Mouse (Mus musculus): ENCODE measurements around the gene Trim38. TPM values are rescaled to one million over a fixed set of nuclear protein-coding genes. Genes with fewer than 3 reads are reported as not detected.
"Not testable (repeated sequence)": the region's sequence is repeated elsewhere in the genome, so short reads cannot be mapped to it uniquely, and the experiment has no call there.

Gene Trim38
- polyA plus RNA-seq, 1 experiment = 0.05 TPM

DNA sequence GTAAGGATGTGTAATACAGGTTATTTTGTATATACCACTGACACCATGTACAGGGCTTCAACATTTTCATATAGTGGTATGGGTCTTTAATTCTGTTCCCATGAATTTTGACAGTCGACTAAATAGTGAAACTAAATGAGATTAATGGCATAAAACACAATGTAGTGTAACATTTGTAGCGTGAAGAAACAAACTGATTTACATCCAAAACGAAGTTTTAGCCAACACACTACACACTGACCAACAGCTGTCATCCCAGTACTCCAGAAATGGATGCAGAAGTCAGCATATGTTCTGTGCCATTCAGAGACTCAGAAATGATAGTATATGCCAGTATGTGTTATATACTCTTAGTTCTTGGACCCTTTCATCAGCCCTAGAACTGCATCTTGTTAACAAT is 11.8 kb upstream of the Trim38 start:
- Histone ChIP-seq H3K4me1 (ENCODE audit: control insufficient read depth, insufficient read depth, low read length) (peaks cover 8% of the 10 kb centered on the region; the same call in 1 of the 2 replicates), H3K36me3 (ENCODE audit: control insufficient read depth, insufficient read depth, low read length) (no peaks in the 10 kb centered on the region), H3K27me3 (replicated peaks; ENCODE audit: control insufficient read depth, insufficient read depth, low read length) (no peaks in the 10 kb centered on the region), H3K27ac (ENCODE audit: insufficient read depth, low read depth, low read length) (no peak overlapping the region), H3K4me3 (ENCODE audit: insufficient read depth, low read depth, low read length) (no peak overlapping the region)
- DNase-seq = no peak
- 38% methylated on average over 3 of the region's 3 CpGs for WGBS
- no peak for TF ChIP-seq CTCF (conservative IDR thresholded peaks at IDR 0.05; ENCODE audit: insufficient read depth, insufficient read length, low read depth, low read length)

DNA sequence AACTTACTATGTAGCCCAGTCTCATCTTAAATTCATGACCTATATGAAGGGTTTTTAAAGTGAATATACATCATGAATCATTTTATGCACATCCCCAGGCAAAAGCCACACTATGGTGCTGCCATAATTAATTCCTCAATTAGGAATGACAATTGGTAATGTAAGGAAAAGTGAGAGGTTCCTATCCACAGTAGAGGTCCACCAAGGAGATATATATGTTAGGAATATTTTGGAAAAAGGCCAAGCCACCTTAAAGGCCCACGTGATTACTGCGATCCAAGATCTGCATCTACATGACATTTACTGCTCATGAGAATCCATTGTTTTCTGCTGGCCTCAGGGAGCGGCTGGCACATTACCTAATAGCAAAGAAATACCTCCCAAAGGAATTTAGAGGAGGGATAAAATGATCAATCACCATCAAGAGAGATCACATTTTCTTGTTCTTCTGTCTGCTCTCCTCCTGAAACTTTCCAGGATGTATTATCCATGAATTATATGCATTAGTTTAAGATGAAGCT is 10.4 kb upstream of the Trim38 start:
- peaks cover 12% of the 10 kb centered on the region; the same call in 1 of the 2 replicates for H3K4me1 ChIP-seq (ENCODE audit: control insufficient read depth, insufficient read depth, low read length)
- DNase-seq = no peak
- no peak overlapping the region for H3K4me3 ChIP-seq (ENCODE audit: insufficient read depth, low read depth, low read length)
- 79% methylated on average over 3 of the region's 3 CpGs for WGBS
- H3K27ac ChIP-seq (ENCODE audit: insufficient read depth, low read depth, low read length) = no peak overlapping the region
- H3K36me3 ChIP-seq (ENCODE audit: control insufficient read depth, insufficient read depth, low read length) = no peaks in the 10 kb centered on the region
- TF ChIP-seq POLR2A (IDR thresholded peaks at IDR 0.05; ENCODE audit: low read depth, low read length) (no peak), CTCF (conservative IDR thresholded peaks at IDR 0.05; ENCODE audit: insufficient read depth, insufficient read length, low read depth, low read length) (no peak)
- H3K27me3 ChIP-seq (replicated peaks; ENCODE audit: control insufficient read depth, insufficient read depth, low read length) = no peaks in the 10 kb centered on the region

DNA sequence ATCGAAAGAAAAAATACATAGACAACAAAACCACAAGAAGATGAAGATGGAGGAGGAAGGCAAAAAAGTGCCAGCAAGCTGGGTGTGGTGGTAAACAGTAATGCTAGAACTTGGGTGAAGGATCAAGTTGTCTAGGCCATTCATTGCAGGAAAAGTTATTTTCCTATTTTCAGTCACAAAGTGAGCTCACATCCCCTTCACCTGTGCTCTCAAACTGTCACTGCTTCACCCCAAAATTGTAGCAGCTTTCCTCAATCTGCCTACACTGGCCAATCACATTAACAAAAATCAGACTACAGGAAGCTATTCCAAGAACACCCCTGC is 9.8 kb upstream of the Trim38 start:
- Histone ChIP-seq H3K4me3 (ENCODE audit: insufficient read depth, low read depth, low read length) (no peak overlapping the region), H3K4me1 (ENCODE audit: control insufficient read depth, insufficient read depth, low read length) (peaks cover 12% of the 10 kb centered on the region; the same call in 1 of the 2 replicates), H3K36me3 (ENCODE audit: control insufficient read depth, insufficient read depth, low read length) (no peaks in the 10 kb centered on the region), H3K27ac (ENCODE audit: insufficient read depth, low read depth, low read length) (no peak overlapping the region), H3K27me3 (replicated peaks; ENCODE audit: control insufficient read depth, insufficient read depth, low read length) (no peaks in the 10 kb centered on the region)
- TF ChIP-seq POLR2A (IDR thresholded peaks at IDR 0.05; ENCODE audit: low read depth, low read length) (no peak), CTCF (conservative IDR thresholded peaks at IDR 0.05; ENCODE audit: insufficient read depth, insufficient read length, low read depth, low read length) (no peak)
- no peak for DNase-seq
- 65% methylated on average over 1 of the region's 1 CpGs for WGBS

DNA sequence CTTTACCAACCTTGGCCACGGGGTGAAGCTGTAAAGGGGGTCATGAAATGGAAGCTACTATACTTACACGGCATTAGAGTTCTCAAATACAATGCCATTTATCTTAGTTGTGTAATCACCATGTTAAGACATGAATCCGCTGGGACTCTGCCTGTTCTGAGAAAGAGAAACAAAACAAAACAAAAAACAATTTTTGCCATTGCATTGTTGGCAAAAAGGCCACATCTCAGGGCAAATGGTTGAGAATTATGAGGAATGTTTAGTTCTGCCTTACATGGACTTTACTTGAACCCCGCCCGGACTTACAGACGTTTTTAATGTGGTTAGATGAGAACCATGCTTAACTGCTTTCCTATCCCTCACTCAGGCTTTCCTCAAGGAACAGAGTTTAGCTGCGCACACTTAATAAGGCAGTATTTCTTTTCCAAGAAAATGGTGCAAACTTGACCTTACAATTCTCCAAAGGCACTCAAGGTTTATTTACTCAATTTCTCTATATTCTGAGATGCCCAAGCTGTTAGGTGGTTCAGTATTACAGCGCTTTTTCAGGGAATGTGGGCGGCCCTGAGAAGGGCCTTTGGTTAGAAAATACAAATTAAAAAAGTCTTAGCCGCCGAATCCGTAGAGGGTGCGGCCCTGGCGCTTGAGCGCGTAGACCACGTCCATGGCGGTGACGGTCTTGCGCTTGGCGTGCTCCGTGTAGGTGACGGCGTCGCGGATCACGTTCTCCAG is 9.3 kb upstream of the Trim38 start:
- H3K4me1 ChIP-seq (ENCODE audit: control insufficient read depth, insufficient read depth, low read length) = peaks cover 12% of the 10 kb centered on the region; the same call in 1 of the 2 replicates
- no peak overlapping the region; the same call in 1 of the 2 replicates for H3K27ac ChIP-seq (ENCODE audit: insufficient read depth, low read depth, low read length)
- 4% methylated on average over 25 of the region's 27 CpGs for WGBS
- TF ChIP-seq CTCF (conservative IDR thresholded peaks at IDR 0.05; ENCODE audit: insufficient read depth, insufficient read length, low read depth, low read length) = no peak
- no peak for TF ChIP-seq POLR2A (IDR thresholded peaks at IDR 0.05; ENCODE audit: low read depth, low read length)
- no peaks in the 10 kb centered on the region for H3K27me3 ChIP-seq (replicated peaks; ENCODE audit: control insufficient read depth, insufficient read depth, low read length)
- H3K4me3 ChIP-seq (ENCODE audit: insufficient read depth, low read depth, low read length) = peak overlapping the region; percentile 71
- no peaks in the 10 kb centered on the region for H3K36me3 ChIP-seq (ENCODE audit: control insufficient read depth, insufficient read depth, low read length)
- no peak for DNase-seq

DNA sequence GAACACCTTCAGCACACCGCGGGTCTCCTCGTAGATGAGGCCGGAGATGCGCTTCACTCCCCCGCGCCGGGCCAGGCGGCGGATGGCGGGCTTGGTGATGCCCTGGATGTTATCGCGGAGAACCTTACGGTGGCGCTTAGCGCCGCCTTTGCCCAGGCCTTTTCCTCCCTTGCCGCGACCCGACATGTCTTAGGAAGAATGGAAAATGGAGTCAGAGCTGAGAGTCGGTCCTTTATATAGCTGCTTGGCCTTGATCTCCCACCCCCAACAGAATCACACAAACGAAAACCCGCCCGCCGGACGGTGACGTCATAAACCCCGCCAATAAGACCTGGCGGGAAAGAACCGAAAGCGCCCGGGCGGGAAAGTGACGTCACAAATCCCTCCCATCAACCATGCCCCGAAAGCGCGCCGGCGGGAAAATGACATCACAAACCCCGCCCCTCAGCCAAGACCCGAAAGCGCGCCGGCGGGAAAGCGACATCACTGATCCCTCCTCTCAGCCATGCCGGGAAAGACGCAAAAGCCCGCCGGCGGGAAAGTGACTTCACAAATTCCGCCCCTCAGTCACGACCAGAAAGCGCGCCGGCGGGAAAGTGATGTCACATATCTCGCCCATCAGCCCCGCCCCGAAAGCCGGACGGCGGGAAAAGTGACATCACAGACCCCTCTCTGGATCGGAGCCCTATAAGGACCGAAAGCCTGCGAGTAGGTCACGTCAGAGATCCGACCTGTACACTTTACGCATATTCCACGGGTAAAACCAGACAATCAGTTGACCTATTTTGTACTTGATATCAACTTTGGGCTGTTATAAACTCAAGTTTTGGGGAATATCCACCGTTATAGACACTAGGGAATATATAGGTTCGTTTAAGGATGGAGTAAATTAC is 8.5 kb upstream of the Trim38 start, which contains the start of gene Hist1h4a:
TSS of gene Hist1h4a (minus strand) at position 259 of the 893 bp plus-strand sequence.
- no peaks in the 10 kb centered on the region for H3K36me3 ChIP-seq (ENCODE audit: control insufficient read depth, insufficient read depth, low read length)
- WGBS = under 1% methylated on average over 68 of the region's 72 CpGs
- H3K27me3 ChIP-seq (replicated peaks; ENCODE audit: control insufficient read depth, insufficient read depth, low read length) = no peaks in the 10 kb centered on the region
- H3K4me1 ChIP-seq (ENCODE audit: control insufficient read depth, insufficient read depth, low read length) = peaks cover 12% of the 10 kb centered on the region; the same call in 1 of the 2 replicates
- peak within 1 kb of the TSS; percentile 71 for H3K4me3 ChIP-seq (ENCODE audit: insufficient read depth, low read depth, low read length)
- H3K27ac ChIP-seq (ENCODE audit: insufficient read depth, low read depth, low read length) = peak within 1 kb of the TSS; percentile 39; the same call in 1 of the 2 replicates
- peak; percentile 68 for TF ChIP-seq POLR2A (IDR thresholded peaks at IDR 0.05; ENCODE audit: low read depth, low read length)
- TF ChIP-seq CTCF (conservative IDR thresholded peaks at IDR 0.05; ENCODE audit: insufficient read depth, insufficient read length, low read depth, low read length) = no peak
- peak; percentile 99 for DNase-seq

DNA sequence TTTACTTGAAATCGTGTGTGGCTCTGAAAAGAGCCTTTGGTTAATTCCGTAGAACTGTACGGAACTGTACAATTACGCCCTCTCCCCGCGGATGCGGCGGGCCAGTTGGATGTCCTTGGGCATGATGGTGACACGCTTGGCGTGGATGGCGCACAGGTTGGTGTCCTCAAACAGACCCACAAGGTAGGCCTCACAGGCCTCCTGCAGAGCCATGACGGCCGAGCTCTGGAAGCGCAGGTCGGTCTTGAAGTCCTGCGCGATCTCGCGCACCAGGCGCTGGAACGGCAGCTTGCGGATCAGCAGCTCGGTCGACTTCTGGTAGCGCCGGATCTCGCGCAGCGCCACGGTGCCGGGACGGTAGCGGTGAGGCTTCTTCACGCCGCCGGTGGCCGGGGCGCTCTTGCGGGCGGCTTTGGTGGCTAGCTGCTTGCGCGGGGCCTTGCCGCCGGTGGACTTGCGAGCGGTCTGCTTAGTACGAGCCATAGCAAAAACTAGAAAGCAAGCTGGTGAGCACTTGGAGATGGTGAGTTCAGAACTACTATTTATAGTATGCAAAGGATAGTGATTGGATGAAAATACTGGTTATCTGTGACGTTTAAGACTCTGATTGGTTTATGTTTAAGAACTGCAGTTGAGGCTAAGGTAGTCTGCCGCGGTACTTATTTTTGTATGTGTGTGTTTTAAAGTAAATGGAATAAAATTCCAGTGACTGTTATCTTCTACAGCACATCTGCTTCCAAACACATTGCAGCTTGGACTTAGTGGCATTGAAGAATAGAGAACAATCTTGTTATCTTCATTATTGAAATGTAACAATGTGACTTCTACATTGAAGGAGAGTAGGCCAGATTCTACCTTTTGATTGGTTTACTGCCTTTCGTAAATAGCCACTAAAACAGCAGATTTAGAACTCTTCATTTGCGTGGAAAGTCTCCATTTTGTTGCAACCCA is 7.6 kb upstream of the Trim38 start, which contains the start of gene Hist1h3a:
TSS of gene Hist1h3a (minus strand) at position 516 of the 951 bp plus-strand sequence.
- peak; percentile 84 for DNase-seq
- WGBS = 1% methylated on average over 30 of the region's 52 CpGs
- Histone ChIP-seq H3K4me3 (ENCODE audit: insufficient read depth, low read depth, low read length) (peak within 1 kb of the TSS; percentile 53), H3K4me1 (ENCODE audit: control insufficient read depth, insufficient read depth, low read length) (peaks cover 11% of the 10 kb centered on the region; the same call in 1 of the 2 replicates), H3K27ac (ENCODE audit: insufficient read depth, low read depth, low read length) (peak within 1 kb of the TSS; percentile 46; the same call in 1 of the 2 replicates)
- H3K36me3 ChIP-seq (ENCODE audit: control insufficient read depth, insufficient read depth, low read length); H3K27me3 ChIP-seq (replicated peaks; ENCODE audit: control insufficient read depth, insufficient read depth, low read length): not testable (repeated sequence)

Measured in kidney, adult 2 months (tissue).